Mouse (Mus musculus) erythroblast, adult 5-6 weeks (primary cell): ENCODE data around the gene Mrps6. TPM values are rescaled to one million over a fixed set of nuclear protein-coding genes. Genes with fewer than 3 reads are reported as not detected.
"Not testable (repeated sequence)": the region's sequence is repeated elsewhere in the genome, so short reads cannot be mapped to it uniquely, and the experiment has no call there.

Experiments used
- ATAC-seq: replicated peaks from 2 replicates; pipeline ENCODE4 v1.8.0; 2016; ENCODE audit warnings: moderate number of reproducible peaks, mild to moderate bottlenecking, moderate TSS enrichment, inconsistent platforms; ENCODE audit not compliant: poor library complexity, low FRiP score, severe bottlenecking
- total RNA-seq, 2 experiments: library from RNA; stranded (forward) in 1 of 2; stranded (reverse) in 1 of 2; fragments of 150-400 nt in 1 of 2; fragments of 200-764, 138-1000 nt in 1 of 2; gene quantifications; 2 replicates each; pipeline versions ENCODE4 v1.2.3 to v1.2.4; 2015 to 2017; ENCODE audit warnings: low replicate concordance in 2 of 2

Gene Mrps6
- total RNA-seq, 2 experiments from 2014 or later = 5.5 TPM; not detected in 1

- no peak for ATAC-seq
Observed at GRCm38 (mm10) chr16:92060213-92060612, 2.1 kb downstream of the Mrps6 start.

DNA sequence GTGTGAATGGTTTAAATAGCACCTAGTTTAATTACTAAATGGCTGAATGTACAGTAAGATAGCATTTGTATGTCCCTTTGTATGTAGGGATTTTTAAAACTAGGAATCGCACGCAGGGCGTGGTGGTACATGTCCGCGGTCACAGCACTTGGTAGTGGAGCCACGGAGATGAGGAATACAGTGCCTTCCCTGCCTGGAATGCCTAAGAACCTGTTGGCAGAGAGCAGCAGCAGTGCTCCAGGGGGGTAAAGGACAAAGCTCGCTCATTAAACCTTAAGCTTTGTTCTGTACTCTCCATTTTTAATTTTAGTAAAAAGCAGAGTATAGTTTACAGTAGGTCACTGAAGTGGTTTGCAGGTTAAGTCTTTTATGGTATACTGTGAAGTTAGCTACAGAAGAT is 3.5 kb downstream of the Mrps6 start:
- no peak for ATAC-seq

- no peak for ATAC-seq
Observed at GRCm38 (mm10) chr16:92062832-92063231, 4.8 kb downstream of the Mrps6 start.

DNA sequence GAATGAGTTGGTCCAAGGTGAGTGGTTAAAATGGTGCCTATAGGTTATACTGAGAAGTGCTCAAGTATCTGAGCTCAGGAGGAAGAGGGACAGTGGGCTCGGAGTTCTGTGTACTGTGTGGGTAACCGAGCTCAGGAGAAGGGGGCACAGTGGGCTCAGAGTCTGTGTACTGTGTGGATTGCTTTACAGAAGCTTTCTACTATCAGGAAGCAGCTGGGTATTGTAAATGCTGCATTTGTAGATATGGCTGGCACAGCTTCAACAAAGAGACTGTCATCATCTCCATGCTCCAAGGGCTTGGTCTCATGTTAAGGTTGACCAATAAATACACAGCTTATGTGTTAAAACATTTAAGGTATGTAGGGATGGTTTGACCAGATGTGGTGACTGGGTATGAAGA is 6.7 kb downstream of the Mrps6 start:
- no peak for ATAC-seq

- ATAC-seq = no peak
Observed at GRCm38 (mm10) chr16:92070338-92070737, 12.3 kb downstream of the Mrps6 start.

- no peak for ATAC-seq
Observed at GRCm38 (mm10) chr16:92076797-92077196, 18.7 kb downstream of the Mrps6 start.

DNA sequence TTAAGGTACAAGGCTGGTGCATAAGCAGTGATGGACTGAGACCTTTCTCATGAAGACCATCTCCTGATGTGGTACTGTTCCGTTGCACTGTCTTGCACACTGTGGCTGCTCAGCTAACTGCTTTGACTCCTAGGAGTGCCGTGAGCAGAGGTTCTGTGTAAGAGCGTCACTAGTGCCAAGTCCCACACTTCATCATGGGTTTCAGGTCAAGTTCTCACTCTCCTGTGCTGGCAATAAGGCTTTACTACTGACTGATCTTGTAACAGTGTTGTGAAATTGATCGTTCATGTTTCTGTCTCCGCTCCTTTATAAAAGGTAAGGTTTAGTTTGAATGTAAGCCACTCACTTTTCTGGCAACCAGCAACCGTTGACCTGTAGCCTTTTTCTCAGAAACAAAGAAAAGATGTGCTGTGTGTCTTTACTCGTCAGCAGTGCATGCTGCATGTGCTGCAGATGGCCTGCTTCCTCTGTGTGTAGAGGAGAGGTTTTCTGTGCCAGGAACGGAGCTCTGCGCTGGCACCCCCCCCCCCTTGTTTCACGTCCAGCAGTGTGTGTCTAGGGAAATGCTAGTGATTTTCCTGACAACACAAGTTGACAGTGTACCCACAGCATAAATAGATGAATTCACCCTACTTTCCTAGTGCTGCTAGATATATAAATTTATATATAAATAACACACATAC is 25.8 kb downstream of the Mrps6 start:
- no peak for ATAC-seq

DNA sequence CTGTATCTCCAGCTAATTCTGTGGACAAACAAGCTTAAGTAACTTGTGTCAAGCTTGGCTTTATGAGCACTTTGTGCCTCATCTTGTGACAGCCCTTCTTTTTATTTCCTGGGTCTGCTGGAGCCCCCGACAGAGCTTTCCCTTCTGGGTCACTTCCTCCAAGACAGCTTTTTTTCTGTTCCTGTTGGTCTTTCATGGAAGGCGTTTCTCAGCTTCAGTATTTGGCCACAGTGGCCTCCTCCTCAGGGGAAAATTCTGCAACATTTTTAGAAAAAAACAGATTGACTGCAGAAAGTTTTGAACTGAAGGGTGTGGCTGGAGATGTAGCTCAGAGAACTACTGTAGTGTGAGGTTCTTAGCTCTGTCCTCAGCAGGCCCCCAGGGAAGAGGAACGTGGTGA is 31.2 kb downstream of the Mrps6 start:
- ATAC-seq = no peak

DNA sequence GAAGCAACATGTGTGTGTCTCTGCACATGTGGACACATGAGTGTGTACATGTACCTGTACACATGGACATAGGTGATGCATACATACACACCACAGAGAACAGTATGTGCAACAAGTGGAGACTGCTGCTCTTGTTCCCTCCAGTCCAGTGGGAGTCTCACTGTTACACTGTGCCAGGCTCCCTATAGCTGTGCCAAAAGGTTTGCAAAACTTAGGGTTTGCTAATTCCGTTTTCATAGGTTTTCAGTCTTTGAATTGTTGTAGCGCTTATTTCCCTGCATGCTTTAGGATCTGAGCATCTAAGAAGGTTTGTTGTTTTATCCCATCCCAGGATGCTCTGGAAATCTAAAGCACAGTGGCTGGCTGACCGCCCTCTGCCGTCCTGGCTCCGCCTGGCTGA is 33.8 kb downstream of the Mrps6 start:
- no peak for ATAC-seq

DNA sequence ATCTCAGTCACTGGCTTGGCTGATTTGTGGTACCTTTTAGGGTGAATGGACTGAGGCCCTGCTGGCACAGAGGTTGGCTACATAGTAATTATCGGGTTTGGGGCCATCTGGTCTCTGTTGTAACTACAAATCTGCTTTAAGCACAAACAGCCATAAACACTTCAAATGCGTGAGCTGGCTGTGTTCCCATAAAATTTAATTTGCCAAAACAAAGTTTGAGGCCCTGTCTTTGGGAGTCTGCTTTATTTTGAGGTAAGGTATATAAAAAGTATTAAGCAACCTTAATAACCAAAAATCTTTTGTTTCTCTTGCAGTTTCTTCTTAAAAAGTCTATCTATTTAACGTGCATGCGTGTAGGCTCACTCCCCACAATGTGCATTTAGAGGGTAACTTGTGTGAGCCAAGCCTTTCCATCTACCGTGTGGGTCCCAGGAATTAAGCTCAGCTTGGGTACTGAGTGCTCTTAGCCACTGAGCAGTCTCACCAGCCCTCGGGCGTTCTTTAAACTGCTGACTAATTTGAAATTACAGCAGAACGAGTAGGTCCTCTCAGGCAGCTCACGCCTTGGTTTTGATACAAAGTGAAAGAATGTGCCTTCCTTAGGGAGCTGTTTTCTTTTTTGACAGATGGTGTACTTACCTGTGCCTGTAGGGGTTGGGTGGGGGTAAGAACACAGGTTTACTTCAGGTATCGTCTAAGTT is 40.4 kb downstream of the Mrps6 start:
- ATAC-seq = no peak

DNA sequence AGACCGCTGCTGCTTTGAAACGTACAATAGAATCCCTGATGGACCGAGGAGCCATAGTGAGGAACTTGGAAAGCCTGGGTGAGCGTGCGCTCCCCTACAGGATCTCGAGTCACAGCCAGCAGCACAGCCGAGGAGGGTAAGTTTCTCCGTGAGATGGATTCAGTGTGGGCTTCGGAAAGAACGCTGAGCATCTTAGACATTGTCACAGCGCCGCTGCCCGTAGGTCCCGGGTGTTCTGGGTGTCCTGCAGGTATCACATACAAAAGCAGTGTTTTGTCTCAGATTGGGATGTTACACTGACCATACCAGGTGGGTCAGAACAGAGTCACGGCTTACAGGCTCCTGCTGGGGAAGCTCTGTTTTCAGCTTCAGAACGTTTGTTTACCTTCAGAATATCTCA is 41.5 kb downstream of the Mrps6 start:
- no peak for ATAC-seq

DNA sequence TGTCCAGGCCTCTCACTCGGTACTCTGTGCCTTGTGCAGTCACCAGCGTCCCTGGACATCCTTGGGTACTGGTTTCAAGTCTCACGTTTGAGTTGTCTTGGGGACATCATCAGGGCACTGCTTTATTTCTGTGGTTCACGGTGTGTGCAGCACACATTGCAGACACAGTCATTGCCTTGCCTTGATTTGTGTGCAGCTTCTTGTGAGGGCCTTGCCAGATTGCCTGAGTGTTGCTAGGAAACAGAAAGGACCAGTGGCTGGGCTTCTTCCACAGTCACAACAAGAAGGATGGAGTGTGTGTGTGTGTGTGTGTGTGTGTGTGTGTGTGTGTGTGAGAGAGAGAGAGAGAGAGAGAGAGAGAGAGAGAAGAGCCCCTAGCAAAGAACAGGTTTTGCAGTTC is 42.0 kb downstream of the Mrps6 start:
- no peak for ATAC-seq

DNA sequence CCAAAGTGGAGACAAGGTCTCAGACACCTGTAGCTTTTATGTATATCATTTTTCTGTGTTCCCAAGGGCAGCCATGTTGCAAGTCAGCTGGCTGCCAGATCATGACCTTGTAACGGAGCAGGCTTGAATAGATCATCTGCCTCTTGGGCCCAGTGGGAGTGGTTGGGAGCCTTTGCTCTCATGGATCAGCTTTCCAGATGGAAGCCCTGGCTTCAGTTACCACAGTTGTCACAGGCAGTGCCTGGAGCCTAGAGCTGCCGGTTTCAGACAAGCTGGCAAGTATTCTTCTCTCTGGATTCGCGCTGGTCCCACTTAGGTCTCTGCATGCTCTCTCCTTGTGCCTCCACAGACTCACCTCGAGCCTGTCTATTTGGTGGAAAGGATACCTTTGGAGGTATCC is 44.0 kb downstream of the Mrps6 start:
- ATAC-seq = no peak

DNA sequence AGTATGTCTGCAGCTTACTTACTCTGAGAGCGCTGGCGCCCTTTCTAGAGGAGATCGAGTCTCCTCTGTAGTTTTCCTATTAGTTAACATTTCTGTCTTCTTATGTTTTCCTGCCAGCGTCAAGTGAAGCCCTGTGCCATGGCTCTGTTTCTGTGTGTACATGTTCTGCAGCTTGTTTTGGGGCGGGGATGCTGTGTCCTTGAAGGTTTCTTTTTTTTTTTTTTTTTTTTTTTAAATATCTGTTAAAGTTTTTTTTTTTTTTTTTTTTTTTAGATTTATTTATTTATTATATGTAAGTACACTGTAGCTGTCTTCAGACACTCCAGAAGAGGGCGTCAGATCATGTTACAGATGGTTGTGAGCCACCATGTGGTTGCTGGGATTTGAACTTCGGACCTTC is 44.9 kb downstream of the Mrps6 start:
- ATAC-seq = not testable (repeated sequence)

DNA sequence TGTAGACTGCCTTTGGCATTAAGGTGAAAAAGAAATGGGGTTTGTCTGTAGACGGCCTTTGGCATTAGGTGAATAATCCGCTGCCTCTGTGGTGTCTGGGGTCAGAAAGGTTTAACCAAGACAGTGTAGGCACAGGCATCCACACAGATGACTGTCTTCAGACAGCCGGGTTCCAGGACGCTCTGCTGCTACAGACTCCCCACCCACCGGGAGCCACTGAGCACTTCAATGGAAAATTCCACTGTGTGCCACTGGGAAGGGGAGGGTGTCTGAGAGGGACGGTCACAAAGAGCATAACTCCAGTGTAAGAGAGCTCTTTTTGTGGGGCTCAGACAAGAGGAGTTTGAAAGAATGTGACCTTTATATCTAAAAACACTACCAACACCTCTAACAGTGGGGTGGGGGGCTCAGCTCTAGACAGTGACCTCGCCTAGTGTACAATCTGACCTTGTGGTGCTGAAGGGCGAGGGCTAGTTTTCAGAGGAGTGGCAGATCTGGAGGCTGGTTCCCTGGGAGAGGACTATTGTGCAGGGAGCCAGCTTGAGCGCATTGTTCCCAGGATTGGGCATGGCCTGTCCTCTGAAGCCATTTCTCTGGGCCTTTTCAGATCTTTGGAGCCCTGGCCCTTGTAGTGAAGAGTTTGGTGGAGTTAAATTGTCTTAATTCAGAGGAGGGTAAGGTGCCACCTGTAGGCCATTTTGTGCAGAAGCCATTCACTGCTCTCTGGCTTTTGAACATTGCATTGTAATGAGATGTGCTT is 45.7 kb downstream of the Mrps6 start:
- no peak for ATAC-seq

DNA sequence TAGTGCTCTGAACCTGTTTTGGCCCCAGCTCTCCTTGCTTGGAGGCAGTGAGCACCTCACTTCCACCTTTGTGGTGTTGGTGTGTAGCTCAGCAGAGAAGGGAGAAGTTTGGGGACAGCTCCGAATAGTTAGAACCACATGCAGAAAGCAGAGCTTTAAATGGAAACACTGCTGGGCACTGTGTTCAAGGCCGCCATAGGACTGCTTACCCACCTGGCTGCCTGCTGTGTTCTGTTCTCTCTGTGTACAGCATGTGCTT is 46.2 kb downstream of the Mrps6 start:
- ATAC-seq = no peak

GRCm38 (mm10) chr16:92104951-92105350 is 46.9 kb downstream of the Mrps6 start:
- no peak for ATAC-seq

DNA sequence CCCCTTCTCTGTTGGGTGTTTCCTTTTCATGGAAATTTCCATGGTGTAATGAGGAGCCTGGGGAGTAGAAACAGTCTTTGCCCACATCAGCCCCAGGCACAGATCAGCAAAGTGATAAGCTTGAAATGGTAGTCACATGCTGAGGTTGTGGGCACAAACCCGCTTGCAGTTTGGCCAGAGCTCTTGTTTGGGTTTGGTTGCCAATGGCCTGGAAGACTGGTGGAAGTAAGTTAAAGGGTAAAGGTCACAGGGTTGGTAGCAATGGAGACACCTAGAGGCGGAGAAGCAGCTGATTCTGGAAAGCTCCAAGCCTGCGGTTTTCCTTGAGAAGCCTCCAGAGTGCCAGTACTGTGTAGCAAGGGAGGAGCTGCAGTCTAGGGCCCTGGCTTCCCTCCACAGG is 47.6 kb downstream of the Mrps6 start:
- ATAC-seq = no peak

GRCm38 (mm10) chr16:92107346-92107745 is 49.3 kb downstream of the Mrps6 start:
- no peak for ATAC-seq

DNA sequence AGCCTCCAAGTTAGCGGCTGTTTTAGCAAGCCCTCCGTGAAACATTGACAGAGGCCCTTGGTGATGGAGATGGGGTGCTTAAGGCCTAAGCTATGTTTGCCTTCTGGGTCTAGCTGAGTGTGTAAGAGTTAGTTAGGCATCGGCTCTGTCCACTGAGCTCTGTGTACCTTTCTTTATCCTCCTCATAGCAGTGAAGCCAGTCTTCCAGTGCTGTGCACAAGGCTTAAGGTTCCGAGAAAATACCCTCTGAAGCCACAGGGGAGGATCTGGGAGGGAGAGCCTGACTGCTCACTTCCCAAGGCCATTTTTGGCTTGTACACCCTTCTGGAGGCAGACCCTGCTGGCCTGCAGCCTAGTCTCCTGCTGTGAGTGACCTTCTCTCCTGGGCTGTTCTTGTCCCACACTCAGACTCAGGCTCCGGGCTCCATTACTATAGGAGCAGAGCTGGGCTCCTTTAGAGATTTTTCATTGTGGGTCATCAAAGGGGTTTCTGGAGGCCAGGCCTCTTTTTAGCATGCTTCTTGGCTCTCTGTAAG is 56.7 kb downstream of the Mrps6 start:
- no peak for ATAC-seq
